Mouse (Mus musculus) spleen, adult 2 months (tissue): Measurements from ENCODE around the gene Tmem184b.

ENCODE experiments used
- CTCF ChIP-seq: fragments of 200-500 bp; IDR thresholded peaks from 2 replicates; pipeline ENCODE4 v1.5.1; 2011; ENCODE audit warnings: mild to moderate bottlenecking, inconsistent platforms; ENCODE audit not compliant: insufficient read depth, insufficient read length, insufficient replicate concordance; ENCODE audit errors: extremely low read depth
- POLR2A ChIP-seq: fragments of 200-500 bp; IDR thresholded peaks from 2 replicates; pipeline ENCODE4 v1.6.1; 2011; ENCODE audit warnings: low read depth, low read length, inconsistent platforms

DNA sequence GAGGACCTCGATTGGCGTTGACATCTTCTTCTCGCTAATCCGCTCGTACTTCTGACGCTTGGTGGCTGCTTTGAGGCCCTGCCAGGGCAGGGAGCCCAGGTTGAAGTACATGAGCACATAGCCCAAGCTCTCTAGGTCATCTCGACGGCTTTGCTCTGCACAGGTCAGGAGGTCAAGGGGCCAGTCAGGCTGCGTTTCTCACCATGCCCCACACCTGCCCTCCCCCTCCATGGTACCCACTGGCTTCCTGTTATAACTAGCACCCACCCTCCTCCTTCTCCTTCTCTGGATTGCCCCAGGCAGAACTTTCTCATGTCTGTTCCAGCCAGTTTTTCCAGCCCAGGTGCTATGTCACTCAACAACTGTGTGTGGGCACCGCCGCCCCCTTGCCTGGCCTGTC lies 22.1 kb upstream of the Tmem184b start:
- TF ChIP-seq CTCF (no peak), POLR2A (no peak)
